Mouse (Mus musculus) cortical plate, adult 2 months (tissue): ENCODE measurements at regions not wholly inside any gene's neighbourhood (a gene's known extent, or its start where the extent isn't known, plus 50 kb on each side); places are given as distances from the start of the nearest gene placed in this dataset.

Experiments used
- CTCF ChIP-seq: fragments of 200-500 bp; IDR thresholded peaks from 2 replicates; pipeline ENCODE4 v1.5.1; 2011; ENCODE audit warnings: mild to moderate bottlenecking, control low read depth, low read length; ENCODE audit not compliant: insufficient read depth; ENCODE audit errors: extremely low read depth
- POLR2A ChIP-seq: fragments of 200-500 bp; IDR thresholded peaks from 2 replicates; pipeline ENCODE4 v1.6.1; 2011; ENCODE audit warnings: mild to moderate bottlenecking, low read length, control low read depth; ENCODE audit not compliant: insufficient read depth; ENCODE audit errors: extremely low read depth

- TF ChIP-seq POLR2A (no peak), CTCF (no peak)
Measured at GRCm38 (mm10) chr11:63252012-63252856, 123.5 kb downstream of the Pmp22 start.
